Mouse (Mus musculus): Measurements from ENCODE around the gene Asphd1. TPM values are rescaled to one million over a fixed set of nuclear protein-coding genes. Genes with fewer than 3 reads are reported as not detected.
A peak's percentile ranks its signal among the peaks of the same experiment; 100 is the strongest.

The Asphd1 gene
- polyA plus RNA-seq, 1 experiment from 2014 or later, result 0.23 TPM

DNA sequence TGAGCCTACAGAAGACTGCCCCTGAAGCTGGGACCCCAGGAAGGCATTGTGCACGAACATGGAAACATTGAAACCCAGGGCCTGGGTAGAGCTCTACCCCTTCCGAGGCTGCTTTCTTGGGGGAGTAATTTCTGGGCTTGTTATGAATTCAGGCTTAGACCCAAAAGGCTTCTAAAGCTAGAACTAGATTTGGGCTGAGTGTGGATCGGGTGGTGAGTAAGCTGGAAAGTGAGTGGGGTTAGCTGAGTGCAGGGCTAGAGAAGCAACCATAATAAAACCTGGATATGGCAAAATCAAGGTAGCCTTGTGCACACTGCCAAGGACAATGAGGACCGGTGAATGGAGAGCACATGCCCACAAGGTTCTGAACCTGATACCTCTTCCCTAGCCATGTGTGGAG, 12.6 kb upstream of the Asphd1 start:
- Histone ChIP-seq H3K4me3 (ENCODE audit: low read depth, low read length) (no peak overlapping the region), H3K36me3 (ENCODE audit: control insufficient read depth, insufficient read depth, low read length) (no peaks in the 10 kb centered on the region), H3K27ac (ENCODE audit: low read depth, low read length) (no peak overlapping the region), H3K27me3 (ENCODE audit: control insufficient read depth, insufficient read depth, low read length) (peaks cover 24% of the 10 kb centered on the region), H3K4me1 (ENCODE audit: control insufficient read depth, insufficient read depth, low read length) (no peaks in the 10 kb centered on the region), H3K9ac (ENCODE audit: low read depth, low read length) (no peak overlapping the region), H3K9me3 (replicated peaks; ENCODE audit: control insufficient read depth, low read length) (no peaks in the 10 kb centered on the region), H3K4me2 (no peak overlapping the region)
- WGBS (ENCODE audit: insufficient replicate concordance), result 69% methylated on average over 4 of the region's 4 CpGs
- no peak for ATAC-seq (replicated peaks; ENCODE audit: insufficient number of reproducible peaks, low FRiP score, low TSS enrichment)

DNA sequence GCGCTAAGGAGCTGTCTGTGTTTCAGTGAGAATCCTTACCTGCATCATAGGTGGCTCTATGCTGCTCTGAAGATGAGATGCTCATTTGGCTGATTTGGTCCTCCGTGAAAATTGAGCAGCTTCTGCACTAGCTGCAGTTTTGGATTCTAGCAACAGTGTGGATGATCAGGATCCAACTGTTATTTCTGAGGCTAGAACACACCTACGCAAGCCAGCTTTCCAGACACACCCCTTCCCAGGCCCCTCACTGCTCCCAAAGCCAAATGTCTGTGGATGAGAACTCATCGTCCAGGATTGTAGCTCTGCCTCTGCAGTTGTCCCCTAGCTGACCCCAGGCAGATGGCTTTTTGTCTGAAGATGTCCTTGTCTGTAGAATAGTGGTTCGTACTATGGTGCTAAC, 11.7 kb upstream of the Asphd1 start:
- H3K9ac ChIP-seq (ENCODE audit: low read depth, low read length), result no peak overlapping the region
- no peak overlapping the region for H3K4me2 ChIP-seq
- H3K36me3 ChIP-seq (ENCODE audit: control insufficient read depth, insufficient read depth, low read length), result no peaks in the 10 kb centered on the region
- H3K27me3 ChIP-seq (ENCODE audit: control insufficient read depth, insufficient read depth, low read length), result peaks cover 24% of the 10 kb centered on the region
- no peak for ATAC-seq (replicated peaks; ENCODE audit: insufficient number of reproducible peaks, low FRiP score, low TSS enrichment)
- H3K9me3 ChIP-seq (replicated peaks; ENCODE audit: control insufficient read depth, low read length), result no peaks in the 10 kb centered on the region
- H3K4me3 ChIP-seq (ENCODE audit: low read depth, low read length), result no peak overlapping the region
- WGBS (ENCODE audit: insufficient replicate concordance), result 79% methylated on average over 5 of the region's 5 CpGs
- no peak overlapping the region for H3K27ac ChIP-seq (ENCODE audit: low read depth, low read length)
- H3K4me1 ChIP-seq (ENCODE audit: control insufficient read depth, insufficient read depth, low read length), result no peaks in the 10 kb centered on the region

DNA sequence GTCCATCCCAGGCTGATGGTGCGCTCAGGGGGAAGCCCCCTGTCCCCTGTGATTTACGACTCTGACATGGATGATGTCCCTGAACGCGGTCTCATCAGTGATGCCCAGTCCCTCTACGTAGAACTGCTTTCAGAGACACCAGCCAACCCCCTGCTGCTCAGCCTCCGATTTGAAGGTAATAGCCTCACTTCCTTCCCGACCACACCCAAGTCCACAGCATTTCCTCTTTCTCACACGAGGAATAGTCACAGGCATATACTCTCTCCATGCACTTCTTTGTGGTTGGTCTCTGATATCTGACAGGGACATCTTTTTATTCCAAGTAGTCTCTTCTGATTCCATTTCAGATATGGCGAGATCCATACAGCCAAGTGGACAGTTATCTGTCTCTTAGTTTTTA, 10.4 kb upstream of the Asphd1 start:
- peaks cover 24% of the 10 kb centered on the region for H3K27me3 ChIP-seq (ENCODE audit: control insufficient read depth, insufficient read depth, low read length)
- no peaks in the 10 kb centered on the region for H3K4me1 ChIP-seq (ENCODE audit: control insufficient read depth, insufficient read depth, low read length)
- WGBS (ENCODE audit: insufficient replicate concordance), result 67% methylated on average over 9 of the region's 9 CpGs
- H3K9ac ChIP-seq (ENCODE audit: low read depth, low read length), result no peak overlapping the region
- no peak overlapping the region for H3K4me2 ChIP-seq
- no peak overlapping the region for H3K27ac ChIP-seq (ENCODE audit: low read depth, low read length)
- H3K9me3 ChIP-seq (replicated peaks; ENCODE audit: control insufficient read depth, low read length), result no peaks in the 10 kb centered on the region
- no peaks in the 10 kb centered on the region for H3K36me3 ChIP-seq (ENCODE audit: control insufficient read depth, insufficient read depth, low read length)
- no peak for ATAC-seq (replicated peaks; ENCODE audit: insufficient number of reproducible peaks, low FRiP score, low TSS enrichment)
- no peak overlapping the region for H3K4me3 ChIP-seq (ENCODE audit: low read depth, low read length)

DNA sequence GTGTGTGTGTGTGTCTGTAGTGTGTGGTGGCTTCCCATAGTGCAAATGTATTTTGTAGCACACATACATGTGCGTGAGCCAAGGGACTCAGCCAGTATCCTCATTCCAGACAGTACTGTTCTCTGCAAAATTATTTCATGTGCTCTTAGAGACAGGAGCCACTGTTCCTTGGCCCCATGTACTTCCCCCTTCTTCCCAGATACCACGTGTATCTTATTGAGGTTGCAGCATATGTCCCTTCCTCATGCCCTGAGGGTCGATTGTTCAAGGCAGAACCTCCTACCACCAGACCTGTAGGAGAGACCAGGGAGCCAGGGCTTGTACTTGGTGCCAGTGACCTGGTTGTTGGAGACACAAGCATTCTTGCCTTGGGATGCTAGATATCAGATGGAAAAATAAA, 5.7 kb upstream of the Asphd1 start:
- Histone ChIP-seq H3K27me3 (ENCODE audit: control insufficient read depth, insufficient read depth, low read length) (peaks cover 34% of the 10 kb centered on the region), H3K36me3 (ENCODE audit: control insufficient read depth, insufficient read depth, low read length) (no peaks in the 10 kb centered on the region), H3K4me1 (ENCODE audit: control insufficient read depth, insufficient read depth, low read length) (peaks cover 6% of the 10 kb centered on the region; the same call in 1 of the 2 replicates), H3K4me2 (no peak overlapping the region), H3K27ac (ENCODE audit: low read depth, low read length) (no peak overlapping the region), H3K9me3 (replicated peaks; ENCODE audit: control insufficient read depth, low read length) (no peaks in the 10 kb centered on the region), H3K9ac (ENCODE audit: low read depth, low read length) (no peak overlapping the region), H3K4me3 (ENCODE audit: low read depth, low read length) (no peak overlapping the region)
- WGBS (ENCODE audit: insufficient replicate concordance), result 59% methylated on average over 3 of the region's 3 CpGs
- no peak for ATAC-seq (replicated peaks; ENCODE audit: insufficient number of reproducible peaks, low FRiP score, low TSS enrichment)

DNA sequence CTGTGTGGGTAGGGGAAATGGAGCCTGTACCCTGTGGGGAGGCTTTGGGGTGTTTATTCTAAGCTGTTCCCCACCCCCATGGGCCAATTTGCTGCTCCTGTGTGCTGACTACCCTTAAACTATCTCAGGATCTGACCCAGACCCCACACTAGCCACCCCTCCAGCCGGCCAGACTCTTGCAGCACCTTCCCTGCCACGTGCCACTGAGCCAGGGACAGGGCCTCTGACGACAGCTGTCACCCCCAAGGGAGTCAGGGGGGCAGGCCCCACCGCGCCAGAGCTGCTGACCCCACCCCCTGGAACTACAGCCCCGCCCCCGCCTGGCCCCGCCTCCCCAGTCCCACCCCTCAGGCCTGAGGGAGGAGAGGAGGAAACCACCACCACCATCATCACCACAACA, 3.3 kb upstream of the Asphd1 start:
- no peak for ATAC-seq (replicated peaks; ENCODE audit: insufficient number of reproducible peaks, low FRiP score, low TSS enrichment)

DNA sequence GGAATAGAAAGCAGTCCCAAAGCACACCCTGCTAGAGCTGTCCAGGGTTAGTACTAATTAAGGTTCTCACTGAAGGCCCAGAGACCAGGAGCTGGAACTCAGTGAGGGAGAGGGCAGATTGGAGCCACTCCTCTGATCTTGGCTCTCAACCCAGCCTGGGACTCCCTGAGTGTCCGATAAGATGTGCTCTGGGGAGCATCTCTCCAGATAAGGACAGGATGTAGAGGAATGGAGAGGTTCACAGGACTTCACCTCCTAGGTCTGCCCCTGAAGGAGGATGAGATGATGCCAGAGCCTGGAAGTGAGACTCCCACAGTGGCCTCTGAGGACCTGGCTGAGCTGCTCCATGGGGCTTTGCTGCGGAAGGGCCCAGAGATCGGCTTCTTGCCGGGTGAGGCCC, 2.4 kb upstream of the Asphd1 start:
- H3K4me3 ChIP-seq (ENCODE audit: low read depth, low read length), result no peak overlapping the region
- H3K4me2 ChIP-seq, result no peak overlapping the region
- H3K27me3 ChIP-seq (ENCODE audit: control insufficient read depth, insufficient read depth, low read length), result peaks cover 49% of the 10 kb centered on the region
- no peak overlapping the region for H3K9ac ChIP-seq (ENCODE audit: low read depth, low read length)
- H3K9me3 ChIP-seq (replicated peaks; ENCODE audit: control insufficient read depth, low read length), result no peaks in the 10 kb centered on the region
- peaks cover 13% of the 10 kb centered on the region for H3K4me1 ChIP-seq (ENCODE audit: control insufficient read depth, insufficient read depth, low read length)
- no peak overlapping the region for H3K27ac ChIP-seq (ENCODE audit: low read depth, low read length)
- no peaks in the 10 kb centered on the region for H3K36me3 ChIP-seq (ENCODE audit: control insufficient read depth, insufficient read depth, low read length)
- ATAC-seq (replicated peaks; ENCODE audit: insufficient number of reproducible peaks, low FRiP score, low TSS enrichment), result no peak
- 10% methylated on average over 4 of the region's 4 CpGs for WGBS (ENCODE audit: insufficient replicate concordance)

More for the DNA sequence above, 3.3 kb upstream of the Asphd1 start:
- Histone ChIP-seq H3K27ac (ENCODE audit: low read depth, low read length) (no peak overlapping the region), H3K4me1 (ENCODE audit: control insufficient read depth, insufficient read depth, low read length) (peaks cover 13% of the 10 kb centered on the region), H3K4me2 (no peak overlapping the region), H3K9ac (ENCODE audit: low read depth, low read length) (no peak overlapping the region), H3K4me3 (ENCODE audit: low read depth, low read length) (no peak overlapping the region), H3K9me3 (replicated peaks; ENCODE audit: control insufficient read depth, low read length) (no peaks in the 10 kb centered on the region), H3K36me3 (ENCODE audit: control insufficient read depth, insufficient read depth, low read length) (no peaks in the 10 kb centered on the region), H3K27me3 (ENCODE audit: control insufficient read depth, insufficient read depth, low read length) (peaks cover 49% of the 10 kb centered on the region)
- 0% methylated on average over 8 of the region's 8 CpGs for WGBS (ENCODE audit: insufficient replicate concordance)

DNA sequence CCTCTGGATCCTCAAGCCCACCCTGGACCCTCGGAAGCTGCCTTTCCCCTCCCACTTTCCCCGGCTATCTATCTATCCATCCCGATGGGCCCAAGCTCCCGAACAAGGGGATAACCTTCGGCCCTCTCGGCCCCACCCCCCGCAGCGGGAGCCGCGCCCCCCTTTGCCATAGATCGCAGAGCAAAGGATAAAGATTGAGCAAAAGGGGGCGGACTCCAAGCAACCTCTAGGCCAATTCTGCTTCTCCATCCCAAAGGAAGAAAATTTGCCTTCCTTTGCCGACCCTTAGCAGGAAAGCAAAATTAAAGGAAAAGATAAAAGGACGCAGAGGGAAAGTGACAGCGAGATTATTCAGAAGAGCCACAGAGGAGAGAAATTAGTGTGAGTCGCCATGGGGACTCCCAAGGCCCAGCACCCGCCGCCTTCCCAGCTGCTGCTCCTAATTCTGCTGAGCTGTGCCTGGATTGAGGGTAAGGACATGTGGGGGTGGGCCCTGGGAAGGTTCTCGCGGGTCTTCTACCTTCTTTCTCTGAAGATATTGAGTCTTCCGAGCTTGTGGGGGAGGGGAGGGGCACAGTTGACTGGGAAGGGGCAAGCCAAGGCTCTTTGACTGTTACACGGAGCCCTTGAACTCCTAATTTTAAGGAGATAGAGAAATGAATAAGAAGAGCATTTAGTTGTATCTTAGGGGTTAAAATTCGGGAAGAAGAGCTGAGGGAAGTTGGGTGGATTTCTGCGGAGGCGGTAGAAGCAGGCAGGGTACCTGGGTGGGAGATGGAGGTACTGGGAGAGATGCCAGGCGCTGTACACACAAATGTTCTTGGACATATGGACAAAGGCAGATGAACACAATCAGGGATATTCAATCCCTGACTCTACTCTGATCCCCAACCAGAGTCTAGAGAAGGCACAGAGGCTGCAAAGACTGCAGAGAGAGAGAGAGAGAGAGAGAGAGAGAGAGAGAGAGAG, 1.5 kb upstream of the Asphd1 start:
- H3K36me3 ChIP-seq (ENCODE audit: control insufficient read depth, insufficient read depth, low read length), result no peaks in the 10 kb centered on the region
- 5% methylated on average over 26 of the region's 26 CpGs for WGBS (ENCODE audit: insufficient replicate concordance)
- no peak overlapping the region for H3K27ac ChIP-seq (ENCODE audit: low read depth, low read length)
- H3K4me1 ChIP-seq (ENCODE audit: control insufficient read depth, insufficient read depth, low read length), result peaks cover 13% of the 10 kb centered on the region
- peak overlapping the region; percentile 8; the same call in 1 of the 2 replicates for H3K4me3 ChIP-seq (ENCODE audit: low read depth, low read length)
- peak overlapping the region; percentile 99; the same call in 1 of the 2 replicates for H3K4me2 ChIP-seq
- H3K9me3 ChIP-seq (replicated peaks; ENCODE audit: control insufficient read depth, low read length), result no peaks in the 10 kb centered on the region
- H3K9ac ChIP-seq (ENCODE audit: low read depth, low read length), result no peak overlapping the region
- H3K27me3 ChIP-seq (ENCODE audit: control insufficient read depth, insufficient read depth, low read length), result peaks cover 49% of the 10 kb centered on the region
- no peak for ATAC-seq (replicated peaks; ENCODE audit: insufficient number of reproducible peaks, low FRiP score, low TSS enrichment)

DNA sequence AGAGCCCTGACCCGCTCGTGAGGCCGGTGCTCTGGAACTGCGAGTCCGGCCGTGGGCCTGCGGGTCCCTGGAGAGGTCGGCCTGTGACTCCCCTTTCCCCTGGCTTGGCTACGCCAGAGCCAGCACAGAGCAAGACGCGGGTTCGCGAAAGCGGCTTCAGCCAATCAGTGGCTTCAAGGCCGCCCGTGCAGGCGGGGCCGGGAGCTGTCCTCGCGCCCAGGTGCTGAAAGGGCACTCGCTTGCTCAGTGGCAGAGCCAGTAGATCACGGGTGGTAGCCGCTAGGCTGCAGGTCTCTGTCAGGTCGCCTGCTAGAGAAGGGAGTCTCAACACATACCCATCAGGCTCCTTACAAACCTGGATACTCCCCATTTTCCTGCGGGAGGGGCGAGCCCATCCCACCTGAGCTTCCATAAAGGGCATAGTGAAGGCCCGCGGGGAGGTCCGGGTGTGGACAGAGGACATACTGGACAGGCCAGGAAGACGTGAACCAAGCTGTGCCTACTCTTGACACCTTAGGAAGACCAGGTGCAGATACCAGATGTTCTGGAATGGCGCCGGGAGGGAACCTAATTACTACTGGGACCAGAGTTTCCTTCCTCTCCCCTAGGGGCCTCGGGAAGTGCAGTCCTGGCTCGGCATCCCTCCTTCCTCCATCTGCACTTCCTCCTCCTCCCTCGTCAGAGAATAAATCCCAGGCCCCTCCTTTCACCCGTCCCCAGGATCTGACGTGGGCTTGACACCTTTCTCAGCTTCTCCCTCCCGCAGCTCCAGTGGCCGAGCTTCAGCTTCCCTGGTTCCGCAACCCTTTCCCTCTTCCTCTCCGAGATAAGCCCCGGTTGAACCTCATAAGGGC, 638 bp upstream of the Asphd1 start, which contains the start of gene Sez6l2:
TSS of gene Sez6l2 (plus strand) at position 771 of the 854 bp plus-strand sequence.
- Histone ChIP-seq H3K36me3 (ENCODE audit: control insufficient read depth, insufficient read depth, low read length) (no peaks in the 10 kb centered on the region), H3K4me2 (peak within 1 kb of the TSS; percentile 99), H3K4me3 (ENCODE audit: low read depth, low read length) (peak within 1 kb of the TSS; percentile 51), H3K9ac (ENCODE audit: low read depth, low read length) (no peak within 1 kb of the TSS), H3K27ac (ENCODE audit: low read depth, low read length) (no peak within 1 kb of the TSS), H3K4me1 (ENCODE audit: control insufficient read depth, insufficient read depth, low read length) (peaks cover 13% of the 10 kb centered on the region), H3K27me3 (ENCODE audit: control insufficient read depth, insufficient read depth, low read length) (peaks cover 49% of the 10 kb centered on the region), H3K9me3 (replicated peaks; ENCODE audit: control insufficient read depth, low read length) (no peaks in the 10 kb centered on the region)
- whole genome bisulfite sequencing (ENCODE audit: insufficient replicate concordance), result under 1% methylated on average over 42 of the region's 42 CpGs
- ATAC-seq (replicated peaks; ENCODE audit: insufficient number of reproducible peaks, low FRiP score, low TSS enrichment), result peak; percentile 75

All from heart, embryonic 11.5 days (tissue).